Mouse (Mus musculus): ENCODE results near the gene Ms4a15. TPM values are rescaled to one million over a fixed set of nuclear protein-coding genes. Genes with fewer than 3 reads are reported as not detected.

Gene Ms4a15
- polyA plus RNA-seq, 1 experiment from 2014 or later: not detected

- Histone ChIP-seq H3K27ac (ENCODE audit: low read depth, low read length) (no peak overlapping the region), H3K27me3 (replicated peaks; ENCODE audit: control insufficient read depth, insufficient read depth, low read length) (no peaks in the 10 kb centered on the region), H3K4me2 (ENCODE audit: low read length) (no peak overlapping the region), H3K9me3 (ENCODE audit: control insufficient read depth, low read length) (no peaks in the 10 kb centered on the region), H3K36me3 (ENCODE audit: control insufficient read depth, insufficient read depth, low read length) (no peaks in the 10 kb centered on the region), H3K4me1 (ENCODE audit: control insufficient read depth, insufficient read depth, low read depth, low read length) (peaks cover 2% of the 10 kb centered on the region), H3K9ac (ENCODE audit: low read depth, low read length) (no peak overlapping the region), H3K4me3 (ENCODE audit: low read length) (no peak overlapping the region)
- ATAC-seq: no peak
- 88% methylated on average over 5 of the region's 5 CpGs for WGBS
Measured at GRCm38 (mm10) chr19:10936077-10936476, 57.0 kb downstream of the Ms4a15 start.

GRCm38 (mm10) chr19:10935029-10935428, 58.0 kb downstream of the Ms4a15 start:
- ATAC-seq: 0 out of 2 replicates have a peak, but pooled peaks have one; percentile 56
- Histone ChIP-seq H3K9me3 (ENCODE audit: control insufficient read depth, low read length) (no peaks in the 10 kb centered on the region), H3K27me3 (replicated peaks; ENCODE audit: control insufficient read depth, insufficient read depth, low read length) (no peaks in the 10 kb centered on the region), H3K36me3 (ENCODE audit: control insufficient read depth, insufficient read depth, low read length) (no peaks in the 10 kb centered on the region), H3K4me1 (ENCODE audit: control insufficient read depth, insufficient read depth, low read depth, low read length) (no peaks in the 10 kb centered on the region), H3K4me2 (ENCODE audit: low read length) (no peak overlapping the region), H3K4me3 (ENCODE audit: low read length) (no peak overlapping the region), H3K9ac (ENCODE audit: low read depth, low read length) (no peak overlapping the region), H3K27ac (ENCODE audit: low read depth, low read length) (no peak overlapping the region)
- 40% methylated on average over 5 of the region's 5 CpGs for WGBS

- Histone ChIP-seq H3K36me3 (ENCODE audit: control insufficient read depth, insufficient read depth, low read length) (no peaks in the 10 kb centered on the region), H3K27me3 (replicated peaks; ENCODE audit: control insufficient read depth, insufficient read depth, low read length) (no peaks in the 10 kb centered on the region), H3K4me2 (ENCODE audit: low read length) (no peak overlapping the region), H3K4me3 (ENCODE audit: low read length) (no peak overlapping the region), H3K9me3 (ENCODE audit: control insufficient read depth, low read length) (no peaks in the 10 kb centered on the region), H3K4me1 (ENCODE audit: control insufficient read depth, insufficient read depth, low read depth, low read length) (no peaks in the 10 kb centered on the region), H3K9ac (ENCODE audit: low read depth, low read length) (no peak overlapping the region), H3K27ac (ENCODE audit: low read depth, low read length) (no peak overlapping the region)
- ATAC-seq: no peak
- 90% methylated on average over 2 of the region's 2 CpGs for WGBS
Measured at GRCm38 (mm10) chr19:10930641-10931040, 62.4 kb downstream of the Ms4a15 start.

Other genes starting within 250 kb of the Ms4a15 start
- not detected in 2 replicates for gene Cd6, start 163.2 kb downstream of the Ms4a15 start, polyA plus RNA-seq (2015; fragmentation: Nextera tagmentation; extraction: Ambion mirVana)
- gene Slc15a3, start 153.5 kb downstream of the Ms4a15 start, polyA plus RNA-seq (2015; fragmentation: Nextera tagmentation; extraction: Ambion mirVana): 0.20 and 0.33 TPM in 2 replicates
- 180 and 196 TPM in 2 replicates for gene Tmem132a, start 123.3 kb downstream of the Ms4a15 start, polyA plus RNA-seq (2015; fragmentation: Nextera tagmentation; extraction: Ambion mirVana)
- gene Tmem109, start 111.2 kb downstream of the Ms4a15 start, polyA plus RNA-seq (2015; fragmentation: Nextera tagmentation; extraction: Ambion mirVana): 50.2 and 50.7 TPM in 2 replicates
- gene Prpf19, start 98.0 kb downstream of the Ms4a15 start, polyA plus RNA-seq (2015; fragmentation: Nextera tagmentation; extraction: Ambion mirVana): 35.0 and 39.1 TPM in 2 replicates
- 0.79 and 0.94 TPM in 2 replicates for gene Zp1, start 72.6 kb downstream of the Ms4a15 start, polyA plus RNA-seq (2015; fragmentation: Nextera tagmentation; extraction: Ambion mirVana)
- gene Ptgdr2, start 56.1 kb downstream of the Ms4a15 start, polyA plus RNA-seq (2015; fragmentation: Nextera tagmentation; extraction: Ambion mirVana): 0.19 and 0.20 TPM in 2 replicates
- 12.9 and 14.8 TPM in 2 replicates for gene Ccdc86, start 44.0 kb downstream of the Ms4a15 start, polyA plus RNA-seq (2015; fragmentation: Nextera tagmentation; extraction: Ambion mirVana)
- not detected in 2 replicates for gene Ms4a10, start 18.6 kb downstream of the Ms4a15 start, polyA plus RNA-seq (2015; fragmentation: Nextera tagmentation; extraction: Ambion mirVana)
- gene Ms4a18, start 24.8 kb upstream of the Ms4a15 start, polyA plus RNA-seq (2015; fragmentation: Nextera tagmentation; extraction: Ambion mirVana): not detected in 2 replicates
- gene Ms4a8a, start 87.9 kb upstream of the Ms4a15 start, polyA plus RNA-seq (2015; fragmentation: Nextera tagmentation; extraction: Ambion mirVana): not detected in 2 replicates
- not detected in 2 replicates for gene 1700017D01Rik, start 137.6 kb upstream of the Ms4a15 start, polyA plus RNA-seq (2015; fragmentation: Nextera tagmentation; extraction: Ambion mirVana)
- not detected in 2 replicates for gene 1700025F22Rik, start 172.1 kb upstream of the Ms4a15 start, polyA plus RNA-seq (2015; fragmentation: Nextera tagmentation; extraction: Ambion mirVana)
- not detected in 2 replicates for gene Ms4a13, start 203.5 kb upstream of the Ms4a15 start, polyA plus RNA-seq (2015; fragmentation: Nextera tagmentation; extraction: Ambion mirVana)
- gene Ms4a12, start 239.2 kb upstream of the Ms4a15 start, polyA plus RNA-seq (2015; fragmentation: Nextera tagmentation; extraction: Ambion mirVana): not detected in 2 replicates

All from hindbrain, embryonic 16.5 days (tissue).